Mouse (Mus musculus) liver, embryonic 14.5 days (tissue): Measurements from ENCODE around the gene Clmp.

ENCODE experiments used
- CTCF ChIP-seq: IDR thresholded peaks from 2 replicates; pipeline ENCODE4 v1.5.1; 2016; ENCODE audit warnings: antibody characterized with exemption, low read depth, control low read depth
- EP300 ChIP-seq: IDR thresholded peaks from 2 replicates; pipeline ENCODE4 v1.6.1; 2016; ENCODE audit warnings: antibody characterized with exemption, low read depth

GRCm38 (mm10) chr9:40727140-40727823 lies 41.5 kb downstream of the Clmp start:
- TF ChIP-seq EP300, result no peak
- no peak for TF ChIP-seq CTCF
